ENCODE assay signal across 9 mouse cellular contexts in genomic region chr14:14481840-14482239, GRCm38 (mm10).
A peak's percentile ranks its signal among the peaks of the same experiment; 100 is the strongest.
DNase-seq lines count a peak whose midpoint lies in the region; ATAC-seq and TF ChIP-seq lines count a peak whose summit lies in the region.
"Had no signal": no experiment of that assay in that cellular context is flagged by ENCODE, and none has a peak within 500 bp of the region (broad histone marks: within the 10 kb centered on the region; RNA-seq: fewer than 3 reads in every experiment).

No protein-coding gene starts in this region.

- no peaks in the 10 kb centered on the region for H3K9me3 ChIP-seq in hindbrain, embryonic 16.5 days (ENCODE audit: control insufficient read depth, low read length)
- H3K9me3 ChIP-seq in hindbrain, embryonic 10.5 days = 0 out of 2 replicates have a peak, but pooled peaks cover 4% of the 10 kb centered on the region
- H3K9me3 ChIP-seq: limb, embryonic 15.5 days had no signal

- peak; percentile 69 for TF ChIP-seq CTCF in left cerebral cortex, adult 2 months (IDR thresholded peaks at IDR 0.05)

- H3K4me2 ChIP-seq in hindbrain, embryonic 16.5 days (ENCODE audit: low read length) = no peak overlapping the region
- H3K4me2 ChIP-seq: limb, embryonic 15.5 days had no signal

- no peaks in the 10 kb centered on the region for H3K36me3 ChIP-seq in hindbrain, embryonic 16.5 days (ENCODE audit: control insufficient read depth, insufficient read depth, low read length)
- H3K36me3 ChIP-seq in hindbrain, embryonic 10.5 days = no peaks in the 10 kb centered on the region
- H3K36me3 ChIP-seq: limb, embryonic 15.5 days had no signal

- H3K9ac ChIP-seq in hindbrain, embryonic 16.5 days (ENCODE audit: low read depth, low read length) = no peak overlapping the region
- H3K9ac ChIP-seq: limb, embryonic 15.5 days had no signal

- 84% methylated on average over 1 of the region's 1 CpGs for WGBS in hindbrain, embryonic 16.5 days
- 77% methylated on average over 1 of the region's 1 CpGs for WGBS in hindbrain, embryonic 10.5 days

- H3K4me3 ChIP-seq in hindbrain, embryonic 16.5 days (ENCODE audit: low read length) = no peak overlapping the region
- no peak overlapping the region for H3K4me3 ChIP-seq in hindbrain, embryonic 10.5 days
- no peak overlapping the region for H3K4me3 ChIP-seq in left cerebral cortex, adult 2 months
- H3K4me3 ChIP-seq: limb, embryonic 15.5 days had no signal

- ATAC-seq in hindbrain, embryonic 16.5 days = peak; percentile 48; the same call in 1 of the 2 replicates

- H3K27me3 ChIP-seq in hindbrain, embryonic 16.5 days (replicated peaks; ENCODE audit: control insufficient read depth, insufficient read depth, low read length) = no peaks in the 10 kb centered on the region
- H3K27me3 ChIP-seq in hindbrain, embryonic 10.5 days (ENCODE audit: insufficient read depth, poor library complexity, severe bottlenecking) = no peaks in the 10 kb centered on the region
- H3K27me3 ChIP-seq: limb, embryonic 15.5 days had no signal

- no peak overlapping the region for H3K27ac ChIP-seq in hindbrain, embryonic 16.5 days (ENCODE audit: low read depth, low read length)
- no peak overlapping the region for H3K27ac ChIP-seq in hindbrain, embryonic 10.5 days
- no peak overlapping the region for H3K27ac ChIP-seq in left cerebral cortex, adult 2 months
- H3K27ac ChIP-seq: limb, embryonic 15.5 days had no signal

- intact Hi-C loops in left cerebral cortex, adult 2 months (cut with DNase I) = loop anchor here (2.0 to 10.0 kb wide), 3 partner anchors 381 to 1723 kb away; no protein-coding TSS in a partner anchor

- H3K4me1 ChIP-seq in hindbrain, embryonic 16.5 days (ENCODE audit: control insufficient read depth, insufficient read depth, low read depth, low read length) = no peaks in the 10 kb centered on the region
- H3K4me1 ChIP-seq in hindbrain, embryonic 10.5 days (replicated peaks) = no peaks in the 10 kb centered on the region
- H3K4me1 ChIP-seq: limb, embryonic 15.5 days had no signal

- DNase-seq in hindbrain, embryonic 10.5 days (ENCODE audit: low spot score) = no peak
- DNase-seq in A20 (ENCODE audit: low read depth, low spot score) (peak; percentile 34), NIH3T3 (ENCODE audit: low read depth) (peak; percentile 60)
- peak; percentile 19 to 47 for DNase-seq in frontal cortex, postnatal 36 days (ENCODE audit: low spot score in 2 of 2)
- DNase-seq in left cerebral cortex, adult 2 months (ENCODE audit: extremely low spot score in 1 of 2, low spot score in 2 of 2) = peak; percentile 22 to 24
- peak; percentile 25 for DNase-seq in right cerebral cortex, postnatal 4 days
- DNase-seq in cerebellum, adult 18-20 months = no peak

Comparison
In these comparisons a context has a peak if more than half of its experiments do, and no peak if none do; other contexts are left out.
1. DNase-seq: peak in A20 (single experiment), NIH3T3 (single experiment), frontal cortex, postnatal 36 days (2 of 2), left cerebral cortex, adult 2 months (2 of 2) and right cerebral cortex, postnatal 4 days (single experiment); none in hindbrain, embryonic 10.5 days (single experiment) and cerebellum, adult 18-20 months (0 of 2).